Mouse (Mus musculus) T-helper 17 cell (primary cell): ENCODE data around the gene Trank1.

Experiments
- in situ Hi-C, 2 experiments: fragments of 300-600 bp; cut with MboI, MseI; formaldehyde crosslinking; loops; 1 replicate in 1 of 2; 2 replicates in 1 of 2; pipeline ENCODE4 v1.15.1; 2025; ENCODE audit warnings: high pct_unique_total_duplicates in 2 of 2

Trank1 gene

DNA sequence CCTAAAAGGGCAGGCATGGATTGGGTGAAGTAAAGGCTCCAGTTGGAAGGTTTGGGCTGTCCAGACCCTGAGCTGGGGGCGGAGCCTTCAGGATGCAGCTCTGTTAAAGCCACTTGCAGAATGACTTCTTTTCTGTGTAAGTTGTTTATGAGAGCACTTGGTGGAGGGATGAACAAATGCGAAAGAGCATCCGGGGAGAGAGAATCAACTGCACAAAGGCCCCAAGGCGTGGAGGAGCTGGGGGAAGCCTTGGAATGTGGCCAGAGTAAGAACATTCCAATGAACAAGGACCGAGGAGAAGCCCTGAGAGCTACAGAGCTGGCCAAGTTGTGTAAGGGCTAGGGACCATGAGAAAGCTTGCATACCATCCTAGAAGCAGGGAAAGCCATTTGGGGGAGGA lies 111.0 kb downstream of the Trank1 start:
- in situ Hi-C loops, result loop anchor here in 1 of 2 experiments (5.0 kb wide), 1 partner anchor 45 kb away; no protein-coding TSS in a partner anchor

DNA sequence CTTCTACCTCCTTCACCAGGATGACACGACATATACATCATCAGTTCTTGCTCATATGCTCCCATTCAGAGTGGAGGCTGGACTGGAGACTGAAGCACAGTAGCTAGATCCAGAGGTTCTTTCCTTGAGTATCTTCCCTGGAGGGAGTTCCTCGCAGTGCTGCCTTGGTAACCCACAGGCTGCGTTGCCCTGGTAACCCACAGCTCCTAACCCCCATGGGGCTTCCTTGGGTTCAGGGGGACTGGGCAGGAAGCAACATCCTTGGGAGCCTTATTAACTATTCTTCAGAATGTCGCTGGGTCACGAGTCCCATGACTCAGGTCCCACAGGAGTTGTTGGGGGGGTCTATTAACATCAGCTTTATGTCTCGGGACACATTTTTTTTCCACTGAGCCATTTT lies 113.6 kb downstream of the Trank1 start:
- in situ Hi-C loops, result no loop called here

GRCm38 (mm10) chr9:111425952-111426351 lies 114.4 kb downstream of the Trank1 start:
- in situ Hi-C loops, result no loop called here

DNA sequence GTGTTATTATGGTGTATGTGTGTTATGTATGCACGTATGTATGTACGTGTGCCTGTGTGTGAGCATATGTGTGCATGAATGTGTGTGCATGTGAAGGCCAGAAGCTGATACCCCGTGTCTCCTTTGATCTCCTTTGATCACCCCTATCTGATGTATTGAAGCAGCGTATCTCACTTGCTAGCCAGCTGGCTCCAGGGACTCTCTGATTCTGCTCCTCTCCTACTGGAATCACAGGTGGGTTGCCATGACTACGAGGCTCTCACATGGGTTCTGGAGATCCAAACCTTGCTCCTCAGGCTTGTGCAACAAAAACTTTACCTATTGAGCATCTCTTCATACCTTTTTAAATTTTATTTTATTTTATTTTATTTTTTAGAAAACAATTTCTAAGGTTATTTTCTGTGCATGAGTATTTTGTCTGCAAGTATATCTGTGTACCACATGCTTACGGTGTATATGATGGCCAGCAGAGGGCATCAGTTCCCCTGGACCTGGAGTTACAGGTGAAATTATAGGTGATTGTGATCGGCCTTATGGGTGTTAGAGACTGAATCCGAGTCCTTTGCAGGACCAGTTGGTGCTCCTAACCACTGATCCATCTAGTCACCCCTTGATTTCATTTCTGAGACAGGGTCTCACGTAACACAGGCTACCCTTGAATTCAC lies 116.5 kb downstream of the Trank1 start:
- in situ Hi-C loops, result no loop called here

- in situ Hi-C loops, result no loop called here
Measured at GRCm38 (mm10) chr9:111428698-111429362, 117.3 kb downstream of the Trank1 start.

GRCm38 (mm10) chr9:111429363-111429750 lies 117.8 kb downstream of the Trank1 start:
- in situ Hi-C loops, result no loop called here

- in situ Hi-C loops, result loop anchor here (5.0 kb wide), 2 partner anchors 88 to 93 kb away; no protein-coding TSS in a partner anchor
Measured at GRCm38 (mm10) chr9:111435429-111435828, 123.9 kb downstream of the Trank1 start.

DNA sequence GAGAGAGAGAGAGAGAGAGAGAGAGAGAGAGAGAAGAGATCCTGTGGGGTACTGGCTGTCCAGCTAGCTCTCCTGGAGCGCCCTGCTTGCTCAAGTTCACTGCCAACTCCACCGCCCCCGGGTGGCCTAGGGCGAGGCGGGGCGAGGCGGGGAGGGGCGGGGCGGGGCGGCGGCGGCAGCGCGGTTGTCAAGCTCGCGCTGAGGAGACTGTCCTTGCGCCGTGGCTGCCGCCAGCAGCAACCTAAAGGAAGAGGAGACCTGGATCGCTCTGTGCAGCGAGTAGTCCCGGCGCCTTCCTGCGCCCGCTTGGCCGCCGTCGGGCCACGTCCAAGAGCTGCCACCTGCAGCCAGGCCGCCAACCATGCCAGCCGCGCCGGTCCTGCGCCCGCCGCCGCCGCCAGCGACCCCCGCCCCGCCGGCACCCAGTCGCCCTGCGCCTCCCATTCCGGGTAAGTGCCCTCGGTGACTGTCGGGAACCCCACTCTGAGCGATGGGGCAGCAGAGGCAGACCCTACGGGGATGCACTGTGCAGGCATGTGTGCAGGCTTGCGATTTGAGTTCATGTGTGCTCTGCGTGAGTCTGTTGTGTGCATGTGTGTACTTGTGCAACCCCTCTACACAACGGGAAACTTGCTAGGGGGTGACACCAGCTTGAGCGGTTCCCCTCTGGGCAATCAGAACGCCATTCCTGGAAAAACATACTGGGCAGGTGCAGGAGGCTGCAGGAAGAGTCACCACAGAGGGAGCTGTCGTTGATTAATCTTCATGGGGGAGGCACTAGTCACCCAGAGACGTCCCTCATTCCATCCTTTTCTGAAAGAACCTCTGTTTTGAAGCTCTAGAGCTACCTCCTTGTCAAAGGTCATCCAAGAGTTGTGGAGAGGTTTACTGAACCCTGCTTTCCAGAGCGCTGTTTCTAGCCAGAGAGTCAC lies 127.6 kb downstream of the Trank1 start, which contains the start of gene Dclk3:
Gene Dclk3, plus strand, starts transcription at position 178 of the 932 bp plus-strand sequence.
- in situ Hi-C loops, result loop anchor here (5.0 kb wide), 2 partner anchors 92 to 97 kb away; no protein-coding TSS in a partner anchor

GRCm38 (mm10) chr9:111439836-111440201 lies 128.3 kb downstream of the Trank1 start:
- in situ Hi-C loops, result loop anchor here (5.0 kb wide), 2 partner anchors 93 to 98 kb away; no protein-coding TSS in a partner anchor

DNA sequence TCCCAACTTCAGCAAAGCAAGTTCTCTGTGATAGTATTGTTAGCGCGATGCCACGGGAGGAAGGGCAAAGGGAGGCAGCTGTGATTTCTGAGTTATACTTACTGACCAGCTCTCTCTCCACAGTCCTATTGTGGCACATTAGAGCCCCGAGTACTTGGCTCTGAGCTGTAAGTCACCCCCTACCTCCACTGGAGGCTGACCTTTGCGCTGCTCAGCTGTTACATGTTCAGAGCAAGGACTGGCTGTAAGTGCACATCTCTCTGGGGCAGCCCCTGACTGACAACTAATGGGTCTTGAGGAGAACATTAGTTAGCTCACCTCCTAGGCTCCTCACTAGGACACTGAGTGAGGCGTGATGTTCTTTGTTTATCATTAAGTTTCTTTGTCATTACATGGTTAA lies 128.9 kb downstream of the Trank1 start:
- in situ Hi-C loops, result no loop called here

DNA sequence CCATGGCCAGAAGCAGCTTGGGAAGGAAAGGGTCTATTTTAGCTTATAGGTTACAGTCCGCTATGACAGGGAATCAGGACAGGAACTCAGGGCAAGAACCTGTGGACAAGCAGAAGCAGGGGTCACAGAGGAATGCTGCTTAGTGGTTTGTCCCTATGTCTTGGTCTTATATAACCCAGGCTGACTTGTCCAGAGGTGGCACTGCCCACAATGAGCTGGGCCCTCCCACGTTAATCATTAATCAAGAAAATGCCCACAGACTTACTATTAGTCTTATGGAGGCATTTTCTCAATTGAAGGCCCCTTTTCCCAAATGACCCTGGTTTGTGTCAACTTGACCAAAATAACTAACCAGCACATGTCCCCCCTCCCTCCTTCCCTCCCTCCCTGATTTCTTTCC lies 129.6 kb downstream of the Trank1 start:
- in situ Hi-C loops, result no loop called here
